Mouse (Mus musculus): ENCODE measurements around the gene Nek11.
A peak's percentile ranks its signal among the peaks of the same experiment; 100 is the strongest.

The Nek11 gene

GRCm38 (mm10) chr9:105395218-105395627 lies at the start of gene Nek11, which contains the start of gene Aste1:
Gene Nek11, minus strand, starts transcription at chr9:105395524.
Gene Aste1, plus strand, starts transcription at chr9:105395392.
- peak; percentile 94 for DNase-seq (ENCODE audit: low read depth, low spot score)

GRCm38 (mm10) chr9:105408549-105408948 lies 13.2 kb upstream of the Nek11 start:
- no peak for DNase-seq (ENCODE audit: low read depth, low spot score)

GRCm38 (mm10) chr9:105394720-105395119 lies 604 bp downstream of the Nek11 start:
- DNase-seq (ENCODE audit: low read depth, low spot score): no peak

- DNase-seq (ENCODE audit: low read depth, low spot score): peak; percentile 45
Measured at GRCm38 (mm10) chr9:105390616-105391015, 4.7 kb downstream of the Nek11 start.

GRCm38 (mm10) chr9:105389289-105389688 lies 6.0 kb downstream of the Nek11 start:
- DNase-seq (ENCODE audit: low read depth, low spot score): peak; percentile 43

- no peak for DNase-seq (ENCODE audit: low read depth, low spot score)
Measured at GRCm38 (mm10) chr9:105387403-105387802, 7.9 kb downstream of the Nek11 start.

GRCm38 (mm10) chr9:105379533-105380145 lies 15.7 kb downstream of the Nek11 start:
- DNase-seq (ENCODE audit: low read depth, low spot score): no peak

GRCm38 (mm10) chr9:105377622-105378021 lies 17.7 kb downstream of the Nek11 start:
- DNase-seq (ENCODE audit: low read depth, low spot score): no peak

GRCm38 (mm10) chr9:105376954-105377530 lies 18.3 kb downstream of the Nek11 start:
- DNase-seq (ENCODE audit: low read depth, low spot score): no peak

- DNase-seq (ENCODE audit: low read depth, low spot score): no peak
Measured at GRCm38 (mm10) chr9:105376411-105376810, 18.9 kb downstream of the Nek11 start.

GRCm38 (mm10) chr9:105374361-105374760 lies 21.0 kb downstream of the Nek11 start:
- DNase-seq (ENCODE audit: low read depth, low spot score): no peak

GRCm38 (mm10) chr9:105368605-105369004 lies 26.7 kb downstream of the Nek11 start:
- no peak for DNase-seq (ENCODE audit: low read depth, low spot score)

GRCm38 (mm10) chr9:105366199-105366598 lies 29.1 kb downstream of the Nek11 start:
- DNase-seq (ENCODE audit: low read depth, low spot score): no peak

- no peak for DNase-seq (ENCODE audit: low read depth, low spot score)
Measured at GRCm38 (mm10) chr9:105363520-105364231, 31.6 kb downstream of the Nek11 start.

GRCm38 (mm10) chr9:105362181-105362580 lies 33.1 kb downstream of the Nek11 start:
- DNase-seq (ENCODE audit: low read depth, low spot score): no peak

- DNase-seq (ENCODE audit: low read depth, low spot score): no peak
Measured at GRCm38 (mm10) chr9:105349034-105349433, 46.3 kb downstream of the Nek11 start.

GRCm38 (mm10) chr9:105348242-105349031 lies 46.9 kb downstream of the Nek11 start:
- DNase-seq (ENCODE audit: low read depth, low spot score): no peak

GRCm38 (mm10) chr9:105342994-105343656 lies 52.2 kb downstream of the Nek11 start:
- no peak for DNase-seq (ENCODE audit: low read depth, low spot score)

- no peak for DNase-seq (ENCODE audit: low read depth, low spot score)
Measured at GRCm38 (mm10) chr9:105342565-105342964, 52.8 kb downstream of the Nek11 start.

GRCm38 (mm10) chr9:105332436-105333016 lies 62.8 kb downstream of the Nek11 start:
- no peak for DNase-seq (ENCODE audit: low read depth, low spot score)

- DNase-seq (ENCODE audit: low read depth, low spot score): no peak
Measured at GRCm38 (mm10) chr9:105321856-105322255, 73.5 kb downstream of the Nek11 start.
